Mouse (Mus musculus) adrenal gland, adult 18-20 months (tissue): ENCODE measurements at regions not wholly inside any gene's neighbourhood (a gene's known extent, or its start where the extent isn't known, plus 50 kb on each side); places are given as distances from the start of the nearest gene placed in this dataset.

ENCODE experiments used
- DNase-seq, 2 experiments: peaks; one replicate each; pipeline ENCODE4 v3.0.0; 2021 to 2022; ENCODE audit warnings: low spot score in 2 of 2

DNA sequence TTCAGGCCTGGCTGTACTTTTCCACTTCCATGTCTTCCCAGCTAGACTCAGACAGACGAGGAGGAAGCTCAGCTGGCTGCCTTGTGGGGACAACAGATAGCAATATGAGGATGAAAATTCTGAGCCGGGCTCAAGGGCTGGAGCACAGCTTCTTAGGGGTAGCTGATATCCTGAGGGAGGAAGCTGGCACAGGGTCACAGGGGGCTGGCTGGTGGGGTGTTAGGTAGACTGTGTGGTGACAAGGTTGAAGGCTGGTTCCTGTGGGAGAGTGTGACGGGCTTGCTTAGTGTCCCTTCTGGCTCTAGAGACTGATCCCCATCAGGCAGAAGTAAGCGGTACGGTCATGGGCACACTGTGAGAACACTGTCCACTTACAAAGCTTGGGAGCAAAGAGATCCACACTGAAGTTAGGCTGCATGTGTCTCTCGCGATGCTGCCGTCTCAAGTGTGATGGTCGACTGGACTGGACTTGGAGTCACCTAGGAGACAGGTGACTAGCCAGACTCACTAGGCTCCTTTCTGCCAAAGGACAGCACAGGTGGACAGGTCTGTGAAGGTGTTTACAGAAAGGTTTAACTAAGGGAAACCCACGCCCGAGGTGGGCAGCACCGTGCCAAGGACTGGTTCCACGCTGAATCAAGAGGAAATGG lies 111.1 kb upstream of the S1pr3 start:
- DNase-seq, result no peak

DNA sequence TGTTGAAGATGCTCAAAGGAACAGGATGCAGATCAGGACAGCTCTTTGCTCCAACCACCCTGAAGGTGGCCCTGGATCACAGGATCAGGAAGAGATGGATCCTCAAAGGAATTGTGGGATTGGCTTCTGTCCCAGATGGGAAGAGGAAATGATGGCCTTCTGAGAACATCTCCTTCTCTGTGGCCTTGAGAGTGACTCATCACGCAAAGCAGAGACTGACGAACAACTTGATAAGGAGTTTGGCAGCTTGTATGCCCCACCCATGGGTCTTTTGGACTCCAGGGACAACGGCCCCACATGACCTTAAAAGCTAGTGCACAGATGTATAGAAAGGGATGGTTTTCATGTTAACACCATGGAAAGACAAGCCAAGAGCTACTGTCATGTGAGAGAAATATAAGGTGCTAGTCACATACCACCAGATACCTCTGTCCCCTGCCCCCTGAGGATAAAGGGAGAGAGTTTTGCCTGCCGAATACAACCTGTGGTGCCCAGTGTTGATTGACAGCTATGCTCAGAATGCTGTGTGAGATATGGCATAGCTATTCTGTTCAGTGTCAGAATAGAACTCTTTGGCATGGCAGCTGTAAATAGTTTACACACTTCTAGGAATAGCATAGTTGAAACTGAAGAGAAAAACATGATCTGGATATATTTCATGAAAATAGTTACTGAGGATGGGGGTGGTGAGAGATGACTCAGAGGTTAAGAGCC lies 109.2 kb upstream of the S1pr3 start:
- DNase-seq, result no peak

DNA sequence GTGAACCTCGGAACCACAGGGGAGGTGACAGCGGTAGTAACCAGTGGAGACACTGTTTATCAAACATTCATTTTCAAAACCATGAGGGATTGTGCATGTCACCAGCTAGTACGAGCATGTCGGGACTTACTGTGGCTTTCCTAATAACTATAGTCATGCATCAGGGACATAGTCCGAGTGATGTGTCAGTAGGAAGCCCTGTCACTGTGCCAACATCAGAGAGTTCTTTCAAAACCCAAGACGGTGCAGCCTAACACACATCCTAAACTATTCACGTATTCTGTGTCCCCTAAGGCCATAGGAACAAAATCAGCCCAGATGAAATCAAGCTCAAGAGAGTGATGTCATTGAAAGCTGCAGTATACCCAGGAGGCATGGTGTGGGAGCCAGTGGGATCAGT lies 107.0 kb upstream of the S1pr3 start:
- no peak for DNase-seq

DNA sequence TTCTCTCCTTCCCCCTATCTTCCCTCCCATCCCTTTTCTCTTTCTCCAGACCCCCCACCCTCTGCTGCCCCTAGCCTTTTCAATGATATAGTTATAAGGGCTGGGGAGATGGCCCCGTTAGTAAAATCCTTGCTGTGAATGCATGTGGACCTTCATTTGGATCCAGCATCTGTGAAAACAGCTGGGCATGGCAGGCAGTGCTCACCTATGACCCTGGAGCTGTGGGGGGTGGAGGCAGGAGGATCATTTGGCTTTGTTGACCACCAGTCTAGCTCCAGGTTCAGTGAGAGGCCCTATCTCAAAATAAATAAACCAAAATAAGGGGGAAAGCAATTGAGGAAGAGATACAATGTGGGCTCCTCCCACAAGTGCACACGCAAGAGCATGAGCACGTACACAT lies 105.3 kb upstream of the S1pr3 start:
- DNase-seq, result no peak

DNA sequence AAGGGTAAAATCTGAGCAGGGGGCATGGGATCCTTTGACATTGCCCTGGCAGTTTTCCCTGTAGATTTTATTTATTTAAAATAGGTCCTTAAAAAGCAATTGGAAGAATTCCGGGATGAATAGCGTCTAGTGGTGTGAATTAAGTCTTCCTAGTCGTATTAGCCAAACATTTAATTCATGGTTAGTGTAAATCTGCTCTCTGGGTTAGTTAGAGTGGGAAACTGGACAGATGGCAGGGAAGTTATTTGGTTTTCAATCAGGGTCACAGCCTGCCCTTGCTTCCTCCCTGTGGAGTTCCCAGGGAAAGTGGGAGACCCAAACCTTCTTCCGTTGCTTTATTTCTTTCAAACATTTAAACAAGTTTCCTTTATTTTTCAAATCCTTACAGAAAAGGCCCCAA lies 103.8 kb upstream of the S1pr3 start:
- no peak for DNase-seq

DNA sequence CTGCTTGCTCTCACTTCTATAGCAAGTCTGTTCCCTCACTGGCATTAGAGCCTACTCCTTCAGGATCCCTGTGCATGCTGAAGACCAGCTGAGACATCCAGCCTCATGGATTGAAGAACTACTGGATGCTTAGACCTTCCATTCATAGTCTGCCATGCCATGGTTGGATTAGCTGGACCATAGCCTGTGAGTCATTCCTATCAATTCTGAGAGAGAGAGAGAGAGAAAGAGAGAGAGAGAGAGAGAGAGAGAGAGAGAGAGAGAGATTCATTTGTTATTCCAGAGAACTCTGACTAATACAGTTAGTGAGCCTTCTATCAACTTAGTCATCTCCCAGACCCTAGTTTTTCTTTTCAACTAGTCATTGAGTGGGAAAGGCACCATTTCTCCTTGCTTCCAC lies 99.0 kb upstream of the S1pr3 start:
- no peak for DNase-seq

DNA sequence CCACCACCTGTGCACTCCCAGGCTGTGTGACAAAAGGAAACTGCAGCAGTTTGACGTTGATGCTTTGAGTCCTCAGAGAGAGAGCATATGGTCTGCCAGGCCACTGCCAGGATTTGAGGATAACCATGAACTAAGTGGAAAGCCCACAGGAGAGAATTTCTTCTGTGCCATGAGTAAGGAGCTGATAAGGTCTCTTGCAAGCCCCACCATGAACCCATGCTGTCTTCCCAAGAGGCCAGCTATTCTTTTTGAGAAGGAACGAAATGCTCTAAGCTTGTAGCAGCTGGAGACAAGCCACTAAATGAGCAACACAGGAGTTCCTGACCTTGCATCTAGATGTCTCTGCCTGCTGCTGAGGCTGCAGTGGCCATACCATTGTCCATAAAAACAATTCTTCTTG lies 98.4 kb upstream of the S1pr3 start:
- DNase-seq, result no peak

DNA sequence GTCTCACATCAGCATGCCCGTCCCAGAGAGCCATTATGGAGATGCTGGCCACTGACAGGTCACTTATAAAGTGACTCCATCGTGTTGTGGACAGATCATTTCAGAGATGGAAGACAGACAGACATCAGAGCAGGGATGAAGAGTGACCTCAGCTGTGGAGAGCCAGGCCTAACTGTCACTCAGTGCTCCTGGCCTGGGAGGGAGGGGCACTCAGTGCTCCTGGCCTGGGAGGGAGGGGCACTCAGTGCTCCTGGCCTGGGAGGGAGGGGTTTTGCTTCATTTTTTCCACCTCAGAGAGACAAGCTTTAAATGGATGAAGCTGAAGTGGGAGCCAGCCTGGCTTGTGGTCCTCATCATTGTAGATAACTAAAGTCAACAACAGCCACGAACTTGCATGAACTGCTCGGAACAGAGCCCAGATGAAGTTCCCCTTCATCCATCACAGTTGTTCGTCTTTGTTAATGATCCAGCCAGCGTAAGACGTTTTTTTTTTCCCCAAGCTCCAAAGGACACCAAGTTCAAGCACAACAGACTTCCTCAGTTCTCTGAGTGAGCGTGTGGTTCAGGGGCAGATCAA lies 96.7 kb upstream of the S1pr3 start:
- DNase-seq, result no peak

DNA sequence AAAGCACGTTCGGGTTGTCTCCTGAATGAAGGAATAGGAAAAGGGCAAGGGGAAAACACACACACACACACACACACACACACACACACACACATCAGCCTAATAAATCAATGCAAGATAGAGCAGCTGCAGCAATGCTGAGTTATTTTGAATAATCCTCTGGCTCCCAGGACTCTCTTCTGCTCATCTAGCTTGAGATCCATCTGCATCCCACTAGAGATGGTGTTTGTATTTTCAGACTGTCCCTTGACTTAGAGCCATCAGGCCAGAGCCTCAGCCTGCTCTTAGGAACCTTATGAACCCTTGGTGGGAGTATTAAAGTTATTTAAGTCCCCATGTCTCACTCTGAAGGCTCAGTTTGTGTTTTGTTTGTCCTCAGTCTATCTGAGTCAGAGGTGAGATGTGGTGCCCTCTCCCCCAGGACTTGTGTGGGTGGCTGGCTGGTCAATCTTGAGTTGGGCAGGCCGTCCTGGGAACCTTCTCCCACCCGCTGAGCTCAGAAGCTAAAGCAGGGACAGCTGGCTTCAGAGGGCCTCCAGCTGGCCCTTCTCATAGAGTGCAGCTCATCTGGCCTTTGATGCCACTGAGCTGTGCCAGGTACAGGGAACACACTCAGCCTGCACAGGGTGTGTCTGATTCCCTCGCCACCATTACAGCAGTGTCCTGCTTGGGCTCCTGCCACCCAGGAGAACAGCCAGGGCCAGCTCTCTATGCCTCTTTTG lies 95.1 kb upstream of the S1pr3 start:
- DNase-seq, result no peak

DNA sequence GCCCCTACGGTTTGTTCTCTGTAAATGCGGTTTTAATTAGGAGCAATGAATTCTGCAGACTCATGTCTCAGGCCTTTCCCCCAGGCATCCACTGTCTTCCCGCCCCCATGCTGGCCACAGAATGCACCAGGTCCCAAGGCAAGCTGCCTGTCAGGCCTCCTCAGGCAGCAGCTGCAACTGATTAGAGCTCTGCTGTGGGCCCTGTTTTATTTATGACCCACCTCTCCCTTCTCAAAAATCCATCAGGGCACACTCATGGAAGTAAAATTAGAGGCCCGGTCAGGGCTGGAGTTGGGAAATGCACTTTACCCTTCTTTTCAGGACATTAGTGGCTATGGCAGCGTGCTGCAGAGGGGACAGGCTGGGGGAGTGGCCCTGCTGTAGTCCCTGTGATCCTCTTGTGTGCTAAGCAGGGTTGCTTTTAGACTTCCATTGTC lies 93.9 kb upstream of the S1pr3 start:
- DNase-seq, result no peak

DNA sequence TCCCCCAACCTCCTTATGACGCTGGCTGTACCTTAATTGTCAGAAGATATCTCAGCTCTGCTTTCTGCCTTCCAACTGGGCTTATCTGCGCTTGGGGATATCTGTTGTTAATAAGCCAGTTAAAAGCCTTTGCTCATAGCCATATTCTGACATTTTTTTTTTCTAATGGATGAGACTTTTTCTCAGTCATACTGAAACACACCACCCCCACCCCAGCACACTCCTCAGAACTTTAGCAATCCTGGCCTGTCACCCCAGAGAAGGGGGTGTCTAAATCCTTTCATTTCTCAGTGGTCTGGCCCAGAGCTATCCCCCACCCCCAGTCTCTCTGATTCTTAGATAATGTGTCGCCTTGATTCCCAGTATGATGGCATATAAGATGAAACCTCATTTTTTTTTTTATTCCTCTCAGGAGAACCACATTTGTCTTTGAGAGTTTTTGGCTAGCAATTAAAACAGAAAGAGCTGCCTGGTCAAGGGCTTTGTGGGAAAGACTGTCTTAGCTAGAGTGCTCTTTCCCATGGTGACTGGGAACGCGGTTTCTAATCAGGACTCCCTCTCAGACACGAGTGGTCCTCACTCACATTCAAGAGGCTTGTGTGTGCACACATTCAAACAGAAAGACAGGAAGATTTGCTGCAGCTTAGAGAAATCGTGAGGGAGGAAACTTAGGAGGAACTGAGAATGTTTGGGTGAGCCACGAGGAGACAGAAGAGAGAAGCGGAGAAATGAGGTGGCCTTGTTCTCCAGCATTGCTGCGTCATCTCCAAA lies 93.2 kb upstream of the S1pr3 start:
- no peak for DNase-seq

DNA sequence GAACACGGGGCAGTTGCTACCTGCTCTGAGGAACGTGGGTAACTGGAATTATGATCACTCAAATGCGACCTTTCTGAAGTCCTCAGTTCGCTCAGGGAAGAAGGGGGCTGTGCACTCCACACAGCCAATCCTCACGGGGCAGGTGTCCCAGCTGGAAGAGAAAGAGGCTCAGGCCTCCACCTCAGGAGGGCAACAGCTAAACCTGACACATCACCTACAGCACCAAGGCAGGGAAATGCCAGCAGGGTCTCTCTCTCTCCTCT lies 92.7 kb upstream of the S1pr3 start:
- DNase-seq, result no peak

DNA sequence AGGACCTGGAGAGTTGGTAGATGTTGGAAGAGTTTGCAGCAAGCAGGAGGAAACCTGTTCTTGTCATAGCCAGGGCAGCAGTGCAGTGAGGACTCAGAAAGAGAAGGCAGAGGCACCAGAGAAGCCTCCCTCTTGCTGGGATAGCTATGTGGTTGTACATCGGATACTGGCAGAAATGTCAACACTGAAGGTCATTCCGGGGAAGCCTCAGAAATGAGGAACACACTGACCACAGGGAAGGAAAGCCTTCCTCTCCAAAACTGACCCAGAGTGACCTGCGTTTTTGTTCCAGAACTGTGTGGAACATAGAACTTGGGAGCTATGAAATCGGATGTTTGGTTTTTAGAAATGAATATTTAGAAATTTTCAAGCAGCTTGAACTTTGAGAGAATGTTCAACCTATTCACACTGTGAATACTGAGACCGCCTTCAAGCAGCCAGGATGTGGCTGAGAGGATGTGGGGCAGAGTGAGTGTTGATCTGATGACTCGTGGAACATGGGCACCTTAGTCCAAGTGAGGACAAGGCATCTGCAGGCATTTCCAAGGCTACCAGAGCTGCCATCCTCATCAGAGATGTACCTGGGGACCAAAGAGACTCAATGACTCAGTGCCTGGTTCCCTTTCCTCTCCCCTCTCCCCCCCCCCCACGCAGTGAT lies 85.3 kb upstream of the S1pr3 start:
- no peak for DNase-seq

DNA sequence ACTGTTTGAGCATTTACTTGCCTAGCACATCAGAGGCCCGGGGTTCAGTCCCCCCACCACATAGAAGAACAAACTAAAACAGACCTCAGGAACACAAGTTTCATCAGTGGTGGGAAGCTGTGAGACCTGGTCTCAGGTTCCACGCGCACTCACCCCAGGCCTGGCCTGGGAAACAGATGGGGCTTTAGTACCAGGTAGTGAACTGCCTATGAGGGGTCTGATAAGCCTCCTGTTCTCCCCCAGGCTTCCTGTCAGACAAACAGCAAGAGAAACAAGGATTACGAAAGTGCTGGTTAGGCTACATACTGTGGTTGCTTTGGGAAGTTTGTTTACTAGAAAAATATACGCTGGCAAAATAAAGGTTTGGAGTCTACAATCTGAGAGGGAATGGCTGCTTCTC lies 83.7 kb upstream of the S1pr3 start:
- no peak for DNase-seq

DNA sequence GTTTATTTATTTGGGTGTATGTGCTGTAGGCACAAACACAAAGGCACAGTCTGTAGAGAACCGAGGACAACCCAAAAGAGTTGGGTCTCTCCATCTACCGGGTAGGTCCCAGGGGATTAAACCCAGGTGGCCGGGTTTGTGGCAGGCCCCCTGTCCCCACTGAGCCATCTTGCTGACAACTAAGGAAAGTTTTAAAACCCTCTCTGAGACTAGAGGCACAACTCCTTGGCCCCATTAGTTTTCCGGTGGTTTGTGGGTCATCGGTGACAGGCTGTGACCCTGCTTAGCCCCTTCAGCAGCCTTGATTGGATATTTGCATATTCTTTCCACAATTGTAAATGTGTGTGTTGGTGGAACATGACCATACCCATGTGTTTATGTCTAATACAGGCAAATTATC lies 83.1 kb upstream of the S1pr3 start:
- no peak for DNase-seq

DNA sequence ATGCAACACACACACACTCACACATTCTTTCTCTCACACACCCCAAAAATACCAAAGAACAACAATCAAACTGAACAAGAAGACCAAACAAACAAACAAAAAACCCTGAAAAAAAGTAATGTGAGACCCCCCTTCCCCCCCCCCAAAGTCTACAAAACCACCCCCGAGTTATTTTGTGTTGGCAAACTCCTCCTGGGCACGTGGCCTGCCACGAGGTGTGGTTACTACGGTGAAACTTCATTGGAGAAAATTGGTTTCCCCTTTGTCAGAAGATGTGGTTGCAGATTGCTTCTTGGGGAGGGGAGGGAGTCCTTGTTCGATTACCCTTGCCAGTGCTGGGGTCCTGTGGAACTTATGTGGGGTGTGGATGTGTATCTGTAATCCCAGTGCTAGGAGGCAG lies 82.3 kb upstream of the S1pr3 start:
- no peak for DNase-seq

DNA sequence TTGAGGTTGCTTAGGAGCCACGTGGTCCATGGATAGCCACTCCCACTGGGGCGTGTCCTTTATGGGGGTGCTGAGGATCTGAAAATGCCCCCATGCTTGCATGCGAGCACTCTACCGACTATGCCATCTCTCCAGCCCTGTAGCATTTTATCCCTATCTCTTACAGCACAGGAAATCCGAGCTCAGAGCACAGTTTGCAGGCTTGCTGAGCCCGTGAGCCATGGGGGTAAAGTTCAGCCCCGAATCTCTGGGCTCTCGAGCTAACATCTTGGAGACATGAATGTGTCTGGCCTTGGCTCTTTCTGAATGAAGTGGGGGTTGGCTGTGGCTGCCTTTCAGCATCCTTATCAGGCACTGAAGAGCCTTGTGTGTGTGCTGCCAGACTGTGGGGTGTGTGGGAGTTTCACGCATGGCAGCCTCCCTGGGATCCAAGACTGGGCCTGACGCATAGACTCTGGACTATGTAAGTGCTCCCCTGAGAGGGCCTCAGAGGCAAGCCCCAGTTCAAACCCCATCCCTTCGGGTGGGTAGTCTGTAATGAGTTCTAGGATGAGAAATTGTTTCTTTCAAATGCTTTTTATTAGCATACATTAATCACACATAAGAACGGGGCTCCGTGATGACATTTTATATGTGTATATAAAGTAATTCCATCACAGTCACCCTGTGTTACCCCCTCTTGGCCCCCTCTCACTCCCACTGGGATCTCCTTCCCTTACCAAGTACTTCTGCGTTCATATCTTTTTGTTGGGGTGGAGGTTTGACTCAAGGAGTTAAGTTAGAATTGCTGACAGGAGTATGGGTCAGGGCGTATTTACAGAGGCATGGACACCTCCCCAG lies 80.1 kb upstream of the S1pr3 start:
- DNase-seq, result no peak

DNA sequence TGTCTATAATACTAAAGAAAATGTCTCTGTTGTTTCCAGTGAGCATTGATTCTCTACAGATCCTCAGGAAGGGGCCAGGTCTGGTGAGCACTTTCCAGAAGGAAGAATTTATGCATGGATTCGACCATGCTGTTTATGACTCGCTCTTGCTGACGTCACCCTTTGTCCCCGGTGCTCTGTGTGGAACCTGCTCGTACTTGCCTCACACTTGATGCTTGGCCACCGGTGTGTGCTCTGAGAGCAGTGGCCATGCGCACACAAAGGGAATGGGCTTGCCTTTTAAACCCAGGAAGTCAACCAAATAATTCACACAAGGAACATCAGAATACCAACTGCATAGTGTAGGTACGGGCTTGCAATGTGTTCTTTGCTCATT lies 79.5 kb upstream of the S1pr3 start:
- DNase-seq, result no peak

DNA sequence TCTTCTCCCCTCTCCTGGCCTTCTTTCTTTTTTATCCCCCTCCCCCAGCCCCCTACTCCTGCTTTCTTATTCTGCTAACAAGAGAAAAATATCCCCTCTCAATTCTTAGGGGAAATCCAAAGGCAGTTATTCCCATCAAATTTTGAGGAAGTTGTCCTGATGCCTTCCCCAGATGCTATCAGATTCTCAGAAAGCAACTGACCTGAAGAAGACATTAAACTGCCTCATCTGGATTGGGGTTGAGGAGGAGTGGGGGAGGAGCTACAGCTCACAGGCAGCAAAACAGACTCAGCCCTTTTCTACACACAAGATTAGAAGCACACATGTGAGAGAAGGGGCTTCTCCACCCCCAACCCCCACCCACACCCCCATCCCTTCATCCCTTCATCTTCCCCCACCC lies 78.7 kb upstream of the S1pr3 start:
- no peak for DNase-seq

DNA sequence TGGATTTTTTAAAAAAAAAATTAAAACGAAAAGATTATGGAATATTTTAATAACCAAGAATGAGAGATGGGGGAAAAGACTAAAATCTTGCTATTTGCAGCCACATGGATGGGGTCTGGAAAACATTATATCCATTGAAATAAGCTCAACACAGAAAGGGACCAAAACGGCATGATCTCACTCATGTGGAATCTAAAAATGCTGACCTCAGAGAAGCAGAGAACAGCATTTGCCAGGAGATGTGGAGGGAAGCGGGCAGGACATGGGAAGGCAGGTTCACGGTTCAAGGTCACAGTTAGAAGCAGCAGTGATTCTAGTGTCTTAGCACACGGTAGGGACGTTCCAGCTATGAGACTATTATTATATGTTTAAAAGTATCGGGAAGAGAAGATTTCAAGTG lies 76.2 kb upstream of the S1pr3 start:
- no peak for DNase-seq
